Mouse (Mus musculus): ENCODE results near the gene Rapgef4. TPM values are rescaled to one million over a fixed set of nuclear protein-coding genes. Genes with fewer than 3 reads are reported as not detected.

The Rapgef4 gene
- total RNA-seq, 2 experiments from 2014 or later = 1.2 to 4.2 TPM

DNA sequence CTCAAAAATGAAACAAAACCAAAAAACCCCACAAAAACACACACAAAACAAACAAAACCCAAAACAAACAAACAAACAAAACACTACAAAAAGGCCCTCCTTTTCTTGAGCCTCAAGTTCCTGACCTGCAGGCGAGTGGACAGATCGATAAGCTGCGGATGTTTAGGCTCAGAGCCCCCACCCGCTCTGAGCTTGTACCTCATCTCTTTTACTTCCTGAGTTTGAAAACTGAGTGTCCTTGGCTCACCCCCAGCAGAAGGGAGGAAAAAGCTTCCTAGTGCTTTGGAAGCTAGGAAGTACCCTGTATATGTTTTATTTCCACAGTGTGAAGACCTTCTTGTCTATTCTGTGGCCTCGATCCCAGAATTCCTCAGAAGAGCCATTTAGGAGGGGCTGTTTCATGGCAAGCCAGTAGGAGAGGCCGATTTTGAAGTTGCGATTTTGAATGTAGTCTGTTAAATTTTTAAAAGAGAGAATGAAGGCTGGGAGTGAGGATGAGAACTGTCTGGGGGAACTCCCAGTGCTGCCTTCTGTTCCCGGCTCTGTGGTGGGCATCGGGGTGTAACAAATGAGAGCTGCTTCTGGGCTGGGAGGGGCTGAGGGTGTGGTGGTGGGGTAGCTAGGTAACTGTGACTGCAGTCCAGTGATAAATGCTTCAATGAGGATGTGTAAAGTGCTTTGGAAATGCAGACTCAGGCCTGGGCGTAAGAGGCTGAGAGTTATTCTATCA, 2.0 kb downstream of the Rapgef4 start:
- no peak for DNase-seq (ENCODE audit: low spot score)

GRCm38 (mm10) chr2:71985730-71986129, 4.7 kb downstream of the Rapgef4 start:
- DNase-seq (ENCODE audit: low spot score) = no peak

DNA sequence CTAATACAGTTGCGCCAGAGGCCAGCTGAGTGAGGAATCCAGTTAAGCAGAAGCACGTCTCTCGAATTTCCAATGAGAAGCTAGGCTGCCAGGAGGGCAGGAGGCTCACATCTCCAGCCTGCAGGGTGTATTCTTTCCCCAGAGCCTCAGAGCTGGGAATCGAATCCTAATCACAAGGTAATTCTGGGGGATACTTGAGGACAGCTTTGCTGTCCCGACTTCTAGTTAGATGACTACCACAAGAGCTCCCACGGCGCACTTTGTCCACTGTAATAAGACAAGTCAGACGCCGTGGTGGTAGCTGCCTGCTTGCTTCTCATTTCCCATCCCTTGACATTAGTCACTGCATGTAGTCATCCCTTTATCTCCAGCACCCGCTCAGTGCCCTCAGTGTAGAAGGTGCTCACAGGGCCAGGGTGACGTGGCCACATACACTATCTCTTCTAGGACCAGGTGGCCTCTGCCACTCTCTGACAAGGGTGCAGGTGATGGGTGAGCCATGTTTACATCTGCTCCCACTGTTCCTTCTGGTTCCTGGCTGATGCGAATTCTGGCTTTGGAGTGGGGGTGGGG, 5.3 kb downstream of the Rapgef4 start:
- DNase-seq (ENCODE audit: low spot score) = no peak

GRCm38 (mm10) chr2:71988572-71988971, 7.5 kb downstream of the Rapgef4 start:
- no peak for DNase-seq (ENCODE audit: low spot score)

GRCm38 (mm10) chr2:71992129-71992528, 11.1 kb downstream of the Rapgef4 start:
- DNase-seq (ENCODE audit: low spot score) = no peak

GRCm38 (mm10) chr2:71993729-71994423, 12.8 kb downstream of the Rapgef4 start:
- no peak for DNase-seq (ENCODE audit: low spot score)

- DNase-seq (ENCODE audit: low spot score) = no peak
Measured at GRCm38 (mm10) chr2:71998531-71998930, 17.5 kb downstream of the Rapgef4 start.

GRCm38 (mm10) chr2:72000102-72000501, 19.1 kb downstream of the Rapgef4 start:
- no peak for DNase-seq (ENCODE audit: low spot score)

GRCm38 (mm10) chr2:72002843-72003370, 21.9 kb downstream of the Rapgef4 start:
- no peak for DNase-seq (ENCODE audit: low spot score)

DNA sequence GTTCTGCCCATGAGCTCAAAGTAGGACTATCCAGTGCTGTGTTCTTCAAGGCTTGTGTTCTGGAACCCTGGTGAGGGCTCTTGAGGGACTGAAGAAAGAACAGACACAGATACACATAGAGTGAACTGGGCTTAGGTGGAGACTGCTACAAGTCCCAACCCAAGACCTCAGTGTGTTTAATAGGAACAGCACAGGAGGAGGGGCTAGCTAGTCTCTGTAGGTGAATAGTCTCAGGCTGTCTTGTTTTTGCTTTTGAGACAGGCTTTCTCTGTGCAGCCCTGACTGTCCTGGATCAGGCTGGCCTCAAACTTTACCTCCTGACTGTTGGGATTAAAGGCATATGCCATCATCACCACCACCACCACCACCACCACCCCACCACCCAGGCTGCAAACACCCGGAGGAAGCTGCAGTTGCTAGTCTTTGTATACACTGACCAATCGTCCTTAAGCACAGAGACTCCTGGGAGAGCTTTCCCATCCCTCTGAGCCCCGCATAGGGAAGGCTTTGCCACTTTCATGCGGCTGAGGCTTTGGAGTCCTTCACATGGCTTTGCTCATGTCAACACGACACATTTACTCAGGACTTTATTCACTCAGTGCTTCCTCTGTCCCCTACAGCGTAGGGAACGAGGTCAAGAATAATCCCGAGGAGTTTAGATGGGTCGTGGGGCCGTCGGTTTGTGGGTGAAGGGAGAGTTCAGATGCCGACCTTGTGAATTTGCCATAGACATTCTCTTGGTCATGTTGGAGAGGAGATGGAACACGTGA, 22.9 kb downstream of the Rapgef4 start:
- no peak for DNase-seq (ENCODE audit: low spot score)

- no peak for DNase-seq (ENCODE audit: low spot score)
Measured at GRCm38 (mm10) chr2:72005051-72005450, 24.0 kb downstream of the Rapgef4 start.

GRCm38 (mm10) chr2:72009446-72010218, 28.6 kb downstream of the Rapgef4 start:
- DNase-seq (ENCODE audit: low spot score) = no peak

DNA sequence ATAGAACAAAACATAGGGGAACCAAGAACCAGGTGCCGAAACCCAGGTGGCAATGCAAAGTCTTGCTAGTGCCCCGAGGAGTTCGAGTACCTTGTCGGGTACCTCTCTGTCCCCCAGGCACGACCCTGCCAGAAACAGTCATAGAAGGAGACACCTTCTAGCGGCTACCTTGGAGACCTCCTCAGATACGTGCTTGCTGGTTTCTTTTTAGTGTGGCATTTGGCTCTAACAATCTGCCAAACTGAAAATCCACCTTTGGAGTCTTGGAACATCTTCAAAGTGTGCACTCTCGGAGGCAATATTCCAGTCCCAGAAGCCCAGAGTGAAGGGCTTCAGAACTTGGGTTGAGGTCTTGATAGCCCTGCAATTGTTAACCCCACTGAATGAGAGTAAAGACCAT, 34.3 kb downstream of the Rapgef4 start:
- DNase-seq (ENCODE audit: low spot score) = no peak

- no peak for DNase-seq (ENCODE audit: low spot score)
Measured at GRCm38 (mm10) chr2:72016013-72016412, 35.0 kb downstream of the Rapgef4 start.

GRCm38 (mm10) chr2:72017168-72017567, 36.1 kb downstream of the Rapgef4 start:
- no peak for DNase-seq (ENCODE audit: low spot score)

DNA sequence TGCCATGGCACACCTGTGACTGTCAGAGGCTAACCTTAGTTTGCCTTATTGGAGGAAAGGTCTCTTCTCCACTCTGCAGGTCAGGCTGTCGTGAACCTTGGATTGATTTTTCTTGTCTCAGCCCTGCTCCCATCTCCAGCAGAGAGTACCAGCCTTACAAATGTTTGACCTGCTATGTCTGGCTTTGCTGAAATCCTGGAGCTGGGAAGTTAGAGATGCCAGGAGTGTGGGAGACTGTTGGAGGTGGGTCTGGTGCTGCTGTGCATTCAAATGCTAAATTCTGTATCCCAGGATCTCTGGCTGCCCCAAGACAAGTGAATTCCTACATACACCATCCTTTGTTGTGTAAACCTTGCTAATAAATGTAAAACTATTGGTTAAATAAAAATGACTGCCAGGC, 37.7 kb downstream of the Rapgef4 start:
- DNase-seq (ENCODE audit: low spot score) = no peak

DNA sequence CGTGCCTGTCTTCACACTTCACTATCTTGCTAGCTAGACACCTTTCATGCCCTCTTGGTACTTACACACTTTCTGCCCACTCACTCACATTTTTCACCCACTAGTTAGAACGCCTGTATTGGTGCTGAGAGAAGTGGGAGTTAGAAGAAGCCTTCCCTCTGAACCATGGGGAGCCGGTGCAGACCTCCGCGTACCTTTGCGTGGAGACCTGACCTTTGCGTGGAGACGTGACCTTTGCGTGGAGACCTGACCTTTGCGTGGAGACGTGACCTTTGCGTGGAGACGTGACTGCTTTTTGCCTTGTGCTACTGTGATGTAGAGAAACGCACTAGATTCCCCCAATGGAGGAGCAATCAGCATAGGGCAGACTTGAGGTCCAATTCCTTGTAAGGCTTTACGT, 39.7 kb downstream of the Rapgef4 start:
- DNase-seq (ENCODE audit: low spot score) = no peak

GRCm38 (mm10) chr2:72021440-72021839, 40.4 kb downstream of the Rapgef4 start:
- DNase-seq (ENCODE audit: low spot score) = no peak

DNA sequence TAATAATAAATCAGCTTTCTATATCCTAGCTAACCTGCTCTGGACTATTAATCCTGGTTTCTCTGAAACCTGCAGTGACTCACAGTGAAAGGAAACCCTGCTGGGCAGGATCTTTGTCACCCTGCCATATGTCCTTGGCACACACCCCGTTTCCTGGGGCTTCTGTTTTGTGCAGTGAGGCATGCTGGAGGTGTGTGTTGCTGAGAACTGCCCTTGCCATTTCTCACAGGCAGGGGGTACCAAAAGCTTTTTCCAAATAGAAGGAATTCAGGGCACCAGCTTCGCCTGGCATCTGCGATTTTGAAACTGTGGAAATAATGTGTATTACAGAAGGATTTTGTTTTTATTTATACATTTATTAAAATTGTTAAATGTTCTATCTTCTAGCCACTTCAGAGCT, 40.8 kb downstream of the Rapgef4 start:
- peak; percentile 15 for DNase-seq (ENCODE audit: low spot score)

DNA sequence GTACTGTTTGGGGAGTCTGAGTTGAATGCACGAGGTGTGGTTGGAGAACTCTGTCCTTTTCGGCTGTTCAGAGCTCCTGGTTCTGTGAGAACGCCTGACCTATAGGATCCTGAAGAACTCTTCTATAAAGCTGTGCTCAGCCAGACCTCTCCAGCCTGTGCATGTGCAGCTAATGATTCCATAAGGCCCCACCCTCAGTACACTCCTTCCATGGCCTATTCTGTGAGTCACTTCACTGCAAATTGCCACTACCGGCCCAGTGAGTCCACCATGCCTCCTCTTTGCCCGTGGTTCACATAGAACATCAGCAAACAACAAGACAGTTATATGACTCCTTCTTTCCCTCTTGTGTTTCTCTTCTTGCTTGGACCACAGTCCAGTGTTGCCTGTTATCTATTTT, 42.8 kb downstream of the Rapgef4 start:
- no peak for DNase-seq (ENCODE audit: low spot score)

DNA sequence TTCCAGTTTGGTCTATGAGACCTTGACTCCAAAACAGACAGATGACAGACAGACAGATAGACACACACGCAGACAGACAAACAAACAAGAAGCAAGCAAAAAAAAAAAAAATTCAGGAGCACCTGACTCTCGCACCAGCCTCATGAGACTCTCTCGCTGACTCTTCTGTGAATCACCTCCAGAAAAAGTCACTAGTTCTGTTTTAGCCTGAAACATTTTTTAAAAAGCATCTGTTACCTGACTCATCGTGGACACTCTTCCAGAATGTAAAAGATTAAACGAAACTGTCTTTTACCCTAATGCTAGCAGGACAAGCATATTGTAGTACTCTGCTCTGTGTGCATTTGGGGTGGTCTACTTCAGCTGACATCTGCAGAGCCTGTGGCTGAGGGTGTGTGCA, 44.6 kb downstream of the Rapgef4 start:
- DNase-seq (ENCODE audit: low spot score) = no peak
